Mouse (Mus musculus) midbrain, embryonic 13.5 days (tissue): ENCODE data around the gene Chrm1. TPM values are rescaled to one million over a fixed set of nuclear protein-coding genes. Genes with fewer than 3 reads are reported as not detected.
"Not testable (repeated sequence)": the region's sequence is repeated elsewhere in the genome, so short reads cannot be mapped to it uniquely, and the experiment has no call there.

Experiments used
- ATAC-seq: fragments of 200-750 bp; cut with Nextera tagmentation; 2 replicates; pipeline ENCODE4 v1.8.0; 2017; ENCODE audit warnings: mild to moderate bottlenecking, moderate TSS enrichment, moderate library complexity
- H3K27ac ChIP-seq: fragments of 300-500 bp; sonication (generic); 2 replicates; pipeline ENCODE4 v1.5.1; 2015; ENCODE audit warnings: inconsistent platforms, mild to moderate bottlenecking, moderate library complexity
- H3K27me3 ChIP-seq: fragments of 300-500 bp; sonication (generic); 2 replicates; pipeline ENCODE4 v1.6.1; 2015; ENCODE audit warnings: mild to moderate bottlenecking, inconsistent platforms
- H3K36me3 ChIP-seq: fragments of 300-500 bp; sonication (generic); 2 replicates; pipeline ENCODE4 v1.6.1; 2015; ENCODE audit warnings: mild to moderate bottlenecking, inconsistent platforms
- H3K4me1 ChIP-seq: fragments of 300-500 bp; sonication (generic); replicated peaks from 2 replicates; pipeline ENCODE4 v1.6.1; 2015; ENCODE audit warnings: inconsistent platforms
- H3K4me2 ChIP-seq: fragments of 300-500 bp; sonication (generic); replicated peaks from 2 replicates; pipeline ENCODE4 v1.6.1; 2015; ENCODE audit warnings: moderate library complexity, mild to moderate bottlenecking, inconsistent platforms
- H3K4me3 ChIP-seq: fragments of 300-500 bp; sonication (generic); replicated peaks from 2 replicates; pipeline ENCODE4 v1.5.1; 2015; ENCODE audit warnings: mild to moderate bottlenecking, inconsistent platforms
- H3K9ac ChIP-seq: fragments of 300-500 bp; sonication (generic); replicated peaks from 2 replicates; pipeline ENCODE4 v1.6.1; 2015; ENCODE audit warnings: mild to moderate bottlenecking, inconsistent platforms
- H3K9me3 ChIP-seq: fragments of 300-500 bp; sonication (generic); 2 replicates; pipeline ENCODE4 v1.6.1; 2016; ENCODE audit warnings: mild to moderate bottlenecking, inconsistent platforms
- WGBS: fragments of 180-500 bp; shearing (Covaris S2); methylation state at CpG from one replicate; pipeline ENCODE4 v1.1.7; 2015; 5-methylcytosine and 5-hydroxymethylcytosine counted together
- polyA plus RNA-seq: library from polyadenylated mRNA; unstranded; fragments of >200 nt; fragmentation: Nextera tagmentation; extraction: Ambion mirVana; gene quantifications from 2 replicates; pipeline ENCODE4 v1.2.1, GENCODE M21; 2015

Chrm1 gene
- polyA plus RNA-seq, 1 experiment from 2014 or later, result 0.58 TPM

- Histone ChIP-seq H3K9me3 (no peaks in the 10 kb centered on the region), H3K4me1 (peaks cover 33% of the 10 kb centered on the region), H3K27me3 (no peaks in the 10 kb centered on the region), H3K27ac (peak overlapping the region; percentile 92), H3K36me3 (peaks cover 37% of the 10 kb centered on the region), H3K4me3 (peak overlapping the region; percentile 67), H3K9ac (peak overlapping the region; percentile 81), H3K4me2 (peak overlapping the region; percentile 63)
- under 1% methylated on average over 13 of the region's 13 CpGs for WGBS
- peak; percentile 77 for ATAC-seq
These were observed 49.3 kb downstream of the Chrm1 start for GRCm38 (mm10) chr19:8712870-8713305.

GRCm38 (mm10) chr19:8713306-8713996 lies 49.9 kb downstream of the Chrm1 start:
- ATAC-seq, result peak; percentile 97
- WGBS, result under 1% methylated on average over 51 of the region's 51 CpGs
- H3K9me3 ChIP-seq, result no peaks in the 10 kb centered on the region

GRCm38 (mm10) chr19:8713997-8714652 lies 50.5 kb downstream of the Chrm1 start:
- peak; percentile 37 for ATAC-seq
- Histone ChIP-seq H3K27ac (peak overlapping the region; percentile 92), H3K9ac (peak overlapping the region; percentile 81), H3K4me3 (peak overlapping the region; percentile 67), H3K27me3 (no peaks in the 10 kb centered on the region), H3K4me1 (peaks cover 33% of the 10 kb centered on the region), H3K4me2 (peak overlapping the region; percentile 63), H3K9me3 (no peaks in the 10 kb centered on the region), H3K36me3 (peaks cover 25% of the 10 kb centered on the region)
- WGBS, result 6% methylated on average over 13 of the region's 13 CpGs

More at GRCm38 (mm10) chr19:8713306-8713996, 49.9 kb downstream of the Chrm1 start:
- H3K27me3 ChIP-seq, result no peaks in the 10 kb centered on the region
- peaks cover 33% of the 10 kb centered on the region for H3K4me1 ChIP-seq
- peaks cover 31% of the 10 kb centered on the region for H3K36me3 ChIP-seq
- peak overlapping the region; percentile 67 for H3K4me3 ChIP-seq
- peak overlapping the region; percentile 92 for H3K27ac ChIP-seq
- H3K4me2 ChIP-seq, result peak overlapping the region; percentile 63
- H3K9ac ChIP-seq, result peak overlapping the region; percentile 81

- 72% methylated on average over 10 of the region's 10 CpGs for WGBS
- Histone ChIP-seq H3K4me3 (no peak overlapping the region), H3K9ac (no peak overlapping the region), H3K4me1 (peaks cover 33% of the 10 kb centered on the region), H3K27ac (no peak overlapping the region), H3K9me3 (no peaks in the 10 kb centered on the region), H3K27me3 (no peaks in the 10 kb centered on the region), H3K36me3 (peaks cover 17% of the 10 kb centered on the region), H3K4me2 (no peak overlapping the region)
- no peak for ATAC-seq
These were observed 51.3 kb downstream of the Chrm1 start for GRCm38 (mm10) chr19:8714653-8715481.

GRCm38 (mm10) chr19:8715868-8716766 lies 52.5 kb downstream of the Chrm1 start:
- Histone ChIP-seq H3K4me2 (no peak overlapping the region), H3K4me1 (peaks cover 24% of the 10 kb centered on the region), H3K27me3 (no peaks in the 10 kb centered on the region), H3K9ac (no peak overlapping the region), H3K36me3 (peaks cover 5% of the 10 kb centered on the region), H3K9me3 (no peaks in the 10 kb centered on the region), H3K4me3 (no peak overlapping the region), H3K27ac (no peak overlapping the region)
- 65% methylated on average over 10 of the region's 10 CpGs for WGBS
- ATAC-seq, result no peak

- no peak overlapping the region for H3K4me3 ChIP-seq
- no peak for ATAC-seq
- H3K9ac ChIP-seq, result no peak overlapping the region
- WGBS, result 69% methylated on average over 8 of the region's 10 CpGs
- peaks cover 24% of the 10 kb centered on the region for H3K4me1 ChIP-seq
- H3K4me2 ChIP-seq, result no peak overlapping the region
- no peak overlapping the region for H3K27ac ChIP-seq
- H3K36me3 ChIP-seq, result no peaks in the 10 kb centered on the region
- H3K9me3 ChIP-seq, result no peaks in the 10 kb centered on the region
- H3K27me3 ChIP-seq, result no peaks in the 10 kb centered on the region
These were observed 53.3 kb downstream of the Chrm1 start for GRCm38 (mm10) chr19:8716767-8717475.

GRCm38 (mm10) chr19:8718357-8718756 lies 54.8 kb downstream of the Chrm1 start:
- H3K4me3 ChIP-seq, result no peak overlapping the region
- H3K36me3 ChIP-seq, result no peaks in the 10 kb centered on the region
- no peaks in the 10 kb centered on the region for H3K27me3 ChIP-seq
- 72% methylated on average over 3 of the region's 3 CpGs for WGBS
- no peak overlapping the region for H3K9ac ChIP-seq
- H3K9me3 ChIP-seq, result no peaks in the 10 kb centered on the region
- H3K4me1 ChIP-seq, result peaks cover 22% of the 10 kb centered on the region
- H3K4me2 ChIP-seq, result no peak overlapping the region
- no peak for ATAC-seq
- no peak overlapping the region for H3K27ac ChIP-seq

GRCm38 (mm10) chr19:8719037-8719436 lies 55.4 kb downstream of the Chrm1 start:
- not testable (repeated sequence) for H3K4me2 ChIP-seq, H3K9me3 ChIP-seq, ATAC-seq, H3K36me3 ChIP-seq, H3K9ac ChIP-seq, H3K27me3 ChIP-seq, H3K4me3 ChIP-seq, H3K27ac ChIP-seq
- peaks cover 22% of the 10 kb centered on the region for H3K4me1 ChIP-seq

GRCm38 (mm10) chr19:8721378-8721777 lies 57.8 kb downstream of the Chrm1 start:
- no peaks in the 10 kb centered on the region for H3K27me3 ChIP-seq
- H3K9me3 ChIP-seq, result no peaks in the 10 kb centered on the region
- H3K4me3 ChIP-seq, result peak overlapping the region; percentile 71; the same call in 1 of the 2 replicates
- H3K9ac ChIP-seq, result no peak overlapping the region; the same call in 1 of the 2 replicates
- H3K36me3 ChIP-seq, result peaks cover 20% of the 10 kb centered on the region
- no peak overlapping the region for H3K27ac ChIP-seq
- no peak for ATAC-seq
- 84% methylated on average over 1 of the region's 1 CpGs for WGBS
- H3K4me1 ChIP-seq, result peaks cover 38% of the 10 kb centered on the region
- peak overlapping the region; percentile 65; the same call in 1 of the 2 replicates for H3K4me2 ChIP-seq

GRCm38 (mm10) chr19:8722021-8722420 lies 58.4 kb downstream of the Chrm1 start:
- peak overlapping the region; percentile 65 for H3K4me2 ChIP-seq
- H3K9me3 ChIP-seq, result no peaks in the 10 kb centered on the region
- H3K27me3 ChIP-seq, result no peaks in the 10 kb centered on the region
- 66% methylated on average over 4 of the region's 4 CpGs for WGBS
- peaks cover 26% of the 10 kb centered on the region for H3K36me3 ChIP-seq
- H3K4me1 ChIP-seq, result peaks cover 38% of the 10 kb centered on the region
- H3K27ac ChIP-seq, result peak overlapping the region; percentile 35; the same call in 1 of the 2 replicates
- H3K4me3 ChIP-seq, result peak overlapping the region; percentile 71
- H3K9ac ChIP-seq, result peak overlapping the region; percentile 77
- ATAC-seq, result no peak

- H3K4me3 ChIP-seq, result peak overlapping the region; percentile 71
- H3K4me2 ChIP-seq, result peak overlapping the region; percentile 65
- H3K36me3 ChIP-seq, result peaks cover 27% of the 10 kb centered on the region
- H3K27ac ChIP-seq, result peak overlapping the region; percentile 91
- peaks cover 38% of the 10 kb centered on the region for H3K4me1 ChIP-seq
- H3K9ac ChIP-seq, result peak overlapping the region; percentile 77
- H3K27me3 ChIP-seq, result no peaks in the 10 kb centered on the region
- H3K9me3 ChIP-seq, result no peaks in the 10 kb centered on the region
- WGBS, result 4% methylated on average over 5 of the region's 5 CpGs
- peak; percentile 12 for ATAC-seq
These were observed 58.9 kb downstream of the Chrm1 start for GRCm38 (mm10) chr19:8722559-8722906.
